Mouse (Mus musculus) lung, embryonic 16.5 days (tissue): Measurements from ENCODE around the gene Vps37c. TPM values are rescaled to one million over a fixed set of nuclear protein-coding genes. Genes with fewer than 3 reads are reported as not detected.

Experiments used
- ATAC-seq: fragments of 200-750 bp; cut with Nextera tagmentation; 2 replicates; pipeline ENCODE4 v1.8.0; 2017; ENCODE audit warnings: low read depth, mild to moderate bottlenecking, moderate library complexity
- H3K27ac ChIP-seq: fragments of 300-500 bp; sonication (generic); 2 replicates; pipeline ENCODE4 v1.5.1; 2014; ENCODE audit warnings: mild to moderate bottlenecking, control low read depth, low read length
- H3K27me3 ChIP-seq: fragments of 300-500 bp; sonication (generic); 2 replicates; pipeline ENCODE4 v1.6.1; 2014; ENCODE audit warnings: low read depth, low read length, mixed read lengths; ENCODE audit not compliant: control insufficient read depth, insufficient read depth
- H3K36me3 ChIP-seq: fragments of 300-500 bp; sonication (generic); 2 replicates; pipeline ENCODE4 v1.6.1; 2014; ENCODE audit warnings: low read length; ENCODE audit not compliant: control insufficient read depth, insufficient read depth
- H3K4me1 ChIP-seq: fragments of 300-500 bp; sonication (generic); replicated peaks from 2 replicates; pipeline ENCODE4 v1.6.1; 2014; ENCODE audit warnings: low read length, mixed read lengths; ENCODE audit not compliant: control insufficient read depth, insufficient read depth
- H3K4me2 ChIP-seq: fragments of 300-500 bp; sonication (generic); 2 replicates; pipeline ENCODE4 v1.6.1; 2014; ENCODE audit warnings: low read depth, low read length, control low read depth
- H3K4me3 ChIP-seq: fragments of 300-500 bp; sonication (generic); 2 replicates; pipeline ENCODE4 v1.5.1; 2014; ENCODE audit warnings: mild to moderate bottlenecking, low read length, control low read depth
- H3K9ac ChIP-seq: fragments of 300-500 bp; sonication (generic); 2 replicates; pipeline ENCODE4 v1.6.1; 2014; ENCODE audit warnings: low read length, control low read depth
- H3K9me3 ChIP-seq: fragments of 300-500 bp; sonication (generic); 2 replicates; pipeline ENCODE4 v1.6.1; 2016; ENCODE audit warnings: low read length; ENCODE audit not compliant: control insufficient read depth
- WGBS: fragments of 180-500 bp; shearing (Covaris S2); extraction: QIAGEN DNeasy Blood & Tissue Kit; methylation state at CpG from one replicate; pipeline ENCODE4 v1.1.7; 2014; 5-methylcytosine and 5-hydroxymethylcytosine counted together
- polyA plus RNA-seq: library from polyadenylated mRNA; unstranded; fragments of >200 nt; fragmentation: Nextera tagmentation; extraction: Ambion mirVana; gene quantifications from 2 replicates; pipeline ENCODE4 v1.2.1, GENCODE M21; 2015

Vps37c gene
- polyA plus RNA-seq, 1 experiment from 2014 or later, result 36.2 TPM

GRCm38 (mm10) chr19:10714682-10715475 is 26.3 kb downstream of the Vps37c start:
- Histone ChIP-seq H3K4me2 (no peak overlapping the region), H3K36me3 (peaks cover 26% of the 10 kb centered on the region), H3K27ac (no peak overlapping the region), H3K4me1 (peaks cover 8% of the 10 kb centered on the region; the same call in 1 of the 2 replicates), H3K9me3 (no peaks in the 10 kb centered on the region), H3K27me3 (no peaks in the 10 kb centered on the region), H3K4me3 (no peak overlapping the region), H3K9ac (no peak overlapping the region)
- WGBS, result 33% methylated on average over 4 of the region's 4 CpGs
- ATAC-seq, result peak; percentile 69; the same call in 1 of the 2 replicates

- no peaks in the 10 kb centered on the region for H3K9me3 ChIP-seq
- 65% methylated on average over 6 of the region's 6 CpGs for WGBS
- peaks cover 12% of the 10 kb centered on the region for H3K4me1 ChIP-seq
- no peak overlapping the region for H3K4me3 ChIP-seq
- H3K36me3 ChIP-seq, result peaks cover 26% of the 10 kb centered on the region
- H3K9ac ChIP-seq, result no peak overlapping the region
- no peak for ATAC-seq
- no peaks in the 10 kb centered on the region for H3K27me3 ChIP-seq
- H3K27ac ChIP-seq, result no peak overlapping the region
- H3K4me2 ChIP-seq, result no peak overlapping the region
Observed at GRCm38 (mm10) chr19:10715476-10715875, 26.9 kb downstream of the Vps37c start.

- no peak overlapping the region for H3K27ac ChIP-seq
- no peak overlapping the region for H3K9ac ChIP-seq
- H3K4me1 ChIP-seq, result peaks cover 18% of the 10 kb centered on the region
- no peaks in the 10 kb centered on the region for H3K27me3 ChIP-seq
- 38% methylated on average over 7 of the region's 7 CpGs for WGBS
- peaks cover 2% of the 10 kb centered on the region for H3K36me3 ChIP-seq
- H3K9me3 ChIP-seq, result no peaks in the 10 kb centered on the region
- H3K4me2 ChIP-seq, result no peak overlapping the region
- 0 out of 2 replicates have a peak, but pooled peaks have one; percentile 24 for ATAC-seq
- no peak overlapping the region for H3K4me3 ChIP-seq
Observed at GRCm38 (mm10) chr19:10718251-10718775, 29.8 kb downstream of the Vps37c start.

- Histone ChIP-seq H3K9me3 (no peaks in the 10 kb centered on the region), H3K27ac (no peak overlapping the region), H3K9ac (no peak overlapping the region), H3K4me2 (no peak overlapping the region), H3K27me3 (no peaks in the 10 kb centered on the region), H3K36me3 (no peaks in the 10 kb centered on the region), H3K4me3 (no peak overlapping the region), H3K4me1 (peaks cover 29% of the 10 kb centered on the region)
- no peak for ATAC-seq
- WGBS, result 19% methylated on average over 2 of the region's 2 CpGs
Observed at GRCm38 (mm10) chr19:10719751-10720150, 31.2 kb downstream of the Vps37c start.

- ATAC-seq, result no peak
- no peak overlapping the region for H3K27ac ChIP-seq
Observed at GRCm38 (mm10) chr19:10720524-10720923, 32.0 kb downstream of the Vps37c start.

GRCm38 (mm10) chr19:10721064-10721463 is 32.5 kb downstream of the Vps37c start:
- 40% methylated on average over 5 of the region's 5 CpGs for WGBS
- Histone ChIP-seq H3K27me3 (no peaks in the 10 kb centered on the region), H3K9me3 (no peaks in the 10 kb centered on the region), H3K36me3 (no peaks in the 10 kb centered on the region), H3K9ac (no peak overlapping the region), H3K4me1 (peaks cover 29% of the 10 kb centered on the region), H3K4me3 (no peak overlapping the region), H3K27ac (no peak overlapping the region), H3K4me2 (no peak overlapping the region)
- ATAC-seq, result no peak

More at GRCm38 (mm10) chr19:10720524-10720923, 32.0 kb downstream of the Vps37c start:
- peaks cover 29% of the 10 kb centered on the region for H3K4me1 ChIP-seq
- H3K9ac ChIP-seq, result no peak overlapping the region
- no peaks in the 10 kb centered on the region for H3K9me3 ChIP-seq
- no peaks in the 10 kb centered on the region for H3K27me3 ChIP-seq
- WGBS, result 27% methylated on average over 3 of the region's 3 CpGs
- H3K36me3 ChIP-seq, result no peaks in the 10 kb centered on the region
- H3K4me2 ChIP-seq, result no peak overlapping the region
- no peak overlapping the region for H3K4me3 ChIP-seq

GRCm38 (mm10) chr19:10723084-10723483 is 34.5 kb downstream of the Vps37c start:
- no peak for ATAC-seq
- H3K36me3 ChIP-seq, result no peaks in the 10 kb centered on the region
- no peaks in the 10 kb centered on the region for H3K9me3 ChIP-seq
- no peaks in the 10 kb centered on the region for H3K27me3 ChIP-seq
- no peak overlapping the region for H3K4me3 ChIP-seq
- H3K27ac ChIP-seq, result no peak overlapping the region
- WGBS, result 15% methylated on average over 13 of the region's 13 CpGs
- H3K4me1 ChIP-seq, result peaks cover 28% of the 10 kb centered on the region
- no peak overlapping the region for H3K4me2 ChIP-seq
- no peak overlapping the region for H3K9ac ChIP-seq

GRCm38 (mm10) chr19:10723649-10724048 is 35.1 kb downstream of the Vps37c start:
- no peaks in the 10 kb centered on the region for H3K9me3 ChIP-seq
- no peaks in the 10 kb centered on the region for H3K27me3 ChIP-seq
- H3K4me2 ChIP-seq, result no peak overlapping the region
- no peak overlapping the region for H3K4me3 ChIP-seq
- H3K36me3 ChIP-seq, result no peaks in the 10 kb centered on the region
- H3K9ac ChIP-seq, result no peak overlapping the region
- WGBS, result 26% methylated on average over 5 of the region's 5 CpGs
- ATAC-seq, result peak; percentile 41; the same call in 1 of the 2 replicates
- 0 out of 2 replicates have a peak overlapping the region, but pooled peaks have one; percentile 13 for H3K27ac ChIP-seq
- peaks cover 25% of the 10 kb centered on the region for H3K4me1 ChIP-seq

- H3K4me2 ChIP-seq, result no peak overlapping the region
- ATAC-seq, result no peak
- no peak overlapping the region for H3K27ac ChIP-seq
- H3K9me3 ChIP-seq, result no peaks in the 10 kb centered on the region
- H3K9ac ChIP-seq, result no peak overlapping the region
- peaks cover 22% of the 10 kb centered on the region for H3K4me1 ChIP-seq
- no peak overlapping the region for H3K4me3 ChIP-seq
- H3K27me3 ChIP-seq, result no peaks in the 10 kb centered on the region
- no peaks in the 10 kb centered on the region for H3K36me3 ChIP-seq
- 68% methylated on average over 13 of the region's 13 CpGs for WGBS
Observed at GRCm38 (mm10) chr19:10724629-10725363, 36.3 kb downstream of the Vps37c start.
